Mouse (Mus musculus): ENCODE results near the gene Mvd.

The Mvd gene

GRCm38 (mm10) chr8:122426145-122426544 lies 17.1 kb downstream of the Mvd start:
- no peak for DNase-seq (ENCODE audit: low read depth, low spot score)

GRCm38 (mm10) chr8:122423659-122424058 lies 19.6 kb downstream of the Mvd start:
- no peak for DNase-seq (ENCODE audit: low read depth, low spot score)

- no peak for DNase-seq (ENCODE audit: low read depth, low spot score)
These were observed 20.0 kb downstream of the Mvd start for GRCm38 (mm10) chr8:122423217-122423616.

DNA sequence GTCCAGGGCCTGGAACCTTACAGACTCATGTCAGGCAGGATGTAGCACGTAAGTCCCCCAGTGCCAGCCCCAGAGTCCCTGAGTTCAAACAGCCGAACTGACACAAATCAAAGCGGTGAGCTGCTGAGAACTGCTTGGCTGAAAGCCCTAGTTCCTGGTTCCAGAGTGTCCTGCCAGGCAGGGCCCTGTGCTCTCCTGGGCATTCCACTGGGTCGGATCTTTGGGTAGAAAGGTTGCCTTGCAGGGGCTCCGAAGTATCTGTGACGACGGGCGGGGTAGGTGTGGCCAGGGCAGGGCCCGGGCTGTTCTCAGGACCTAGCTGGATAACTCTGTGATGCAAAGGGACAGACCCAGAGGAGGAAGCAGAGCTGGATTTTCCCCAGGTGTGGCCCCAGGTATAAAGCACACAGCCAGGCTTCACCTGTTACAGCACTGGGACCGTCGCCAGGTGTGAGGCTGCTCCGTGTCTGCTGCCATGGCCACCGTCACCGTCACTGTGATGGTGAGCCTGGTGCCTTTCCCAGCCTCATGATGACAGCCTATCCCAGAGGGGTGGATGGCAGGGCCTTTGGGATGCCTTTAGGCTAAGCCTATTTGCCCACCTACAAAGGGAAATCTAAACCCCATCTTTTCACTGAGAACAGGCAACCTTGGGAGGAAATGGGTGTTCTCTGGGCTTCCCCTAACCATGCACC lies 21.7 kb downstream of the Mvd start, which contains the start of gene Il17c:
TSS of gene Il17c (plus strand) at position 645 of the 695 bp plus-strand sequence.
- no peak for DNase-seq (ENCODE audit: low read depth, low spot score)

DNA sequence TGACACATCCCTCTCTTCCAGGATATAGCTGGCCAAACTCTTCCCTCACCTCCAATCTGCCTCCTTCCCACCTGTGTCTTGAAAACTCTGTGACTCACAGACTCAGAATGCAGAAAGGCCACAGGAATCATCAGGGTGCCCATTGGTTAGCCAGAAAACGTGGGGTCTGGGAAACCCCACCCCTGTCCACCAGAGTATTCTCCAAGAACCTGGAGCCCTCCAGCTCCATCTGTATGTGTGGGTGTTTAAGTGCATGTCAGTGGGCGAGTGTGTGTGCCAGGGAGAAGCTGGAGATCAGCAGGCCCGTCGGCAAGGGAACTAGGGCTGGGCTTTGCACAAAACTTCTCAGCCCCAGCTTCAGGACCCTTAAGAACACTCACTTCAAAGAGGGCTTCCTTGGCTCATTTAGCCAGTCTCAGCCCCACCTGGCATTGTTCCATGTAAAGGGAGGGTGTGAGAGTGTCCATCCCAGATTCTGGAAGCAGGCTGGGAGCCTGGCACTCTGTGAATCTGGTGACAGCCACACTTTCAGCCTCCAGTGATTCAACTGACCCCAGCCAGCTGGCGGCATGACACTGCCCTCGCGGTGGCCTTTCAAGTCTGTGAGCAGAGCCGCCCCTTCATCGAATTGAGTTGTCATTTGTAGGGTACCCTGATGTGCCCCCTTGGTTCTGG lies 23.2 kb downstream of the Mvd start:
- DNase-seq (ENCODE audit: low read depth, low spot score): no peak

DNA sequence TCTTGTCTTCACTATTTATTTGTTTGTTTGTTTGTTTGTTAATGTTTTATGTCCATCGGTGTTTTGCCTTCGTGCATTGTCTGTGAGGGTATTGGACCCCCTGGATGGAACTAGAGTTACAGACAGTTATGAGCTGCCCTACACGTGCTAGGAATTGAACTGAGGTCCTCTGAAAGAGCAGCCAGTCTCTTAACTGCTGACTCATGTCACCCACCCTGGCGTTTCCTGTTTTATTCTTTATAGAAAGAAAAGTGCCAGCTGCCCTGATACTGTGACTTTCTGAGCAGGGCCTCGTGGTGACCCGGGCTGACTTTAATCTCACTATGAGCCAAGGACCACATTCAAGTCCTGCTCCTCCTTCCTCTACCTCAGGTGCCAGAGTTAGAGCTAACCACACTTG lies 27.7 kb downstream of the Mvd start:
- DNase-seq (ENCODE audit: low read depth, low spot score): no peak

DNA sequence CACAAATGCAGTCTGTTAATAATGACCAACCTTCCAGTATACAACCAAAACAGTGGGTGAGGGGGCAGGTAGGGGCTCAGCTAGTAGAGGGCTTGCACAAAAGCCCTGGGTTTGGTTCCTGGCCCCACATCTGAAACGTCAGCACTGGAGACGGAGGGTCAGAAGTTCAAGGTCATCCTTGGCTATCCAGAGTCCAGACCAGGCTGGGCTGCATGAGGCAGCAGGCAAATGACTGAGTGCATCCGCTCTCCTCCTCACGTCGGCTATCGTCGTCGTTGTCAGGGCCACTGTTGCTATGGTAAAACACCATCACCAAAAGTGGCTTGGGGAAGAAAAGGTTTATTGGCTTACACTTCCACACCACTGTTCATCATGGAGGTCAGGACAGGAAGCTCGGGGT lies 28.9 kb downstream of the Mvd start:
- no peak for DNase-seq (ENCODE audit: low read depth, low spot score)

DNA sequence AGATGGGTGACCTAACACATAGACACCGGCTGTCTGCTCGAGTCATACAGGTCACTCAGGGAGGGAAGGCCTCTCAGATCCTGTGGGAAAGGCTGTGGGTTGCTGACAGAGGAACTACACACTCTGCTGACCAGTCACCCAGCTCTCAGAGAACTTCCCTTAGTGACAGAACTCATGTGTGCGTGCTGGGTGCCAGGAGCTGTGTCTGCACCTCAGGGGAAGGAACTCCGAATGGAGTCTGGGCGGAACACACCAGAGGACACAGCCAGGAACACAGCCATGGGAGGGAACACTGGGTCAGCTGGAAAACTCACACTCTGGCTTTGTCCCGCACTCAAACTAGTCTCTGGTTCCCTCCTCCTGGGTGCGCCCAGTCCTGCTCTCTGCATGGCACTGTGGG lies 35.5 kb downstream of the Mvd start:
- no peak for DNase-seq (ENCODE audit: low read depth, low spot score)

- DNase-seq (ENCODE audit: low read depth, low spot score): no peak
These were observed 37.9 kb downstream of the Mvd start for GRCm38 (mm10) chr8:122405146-122405805.

DNA sequence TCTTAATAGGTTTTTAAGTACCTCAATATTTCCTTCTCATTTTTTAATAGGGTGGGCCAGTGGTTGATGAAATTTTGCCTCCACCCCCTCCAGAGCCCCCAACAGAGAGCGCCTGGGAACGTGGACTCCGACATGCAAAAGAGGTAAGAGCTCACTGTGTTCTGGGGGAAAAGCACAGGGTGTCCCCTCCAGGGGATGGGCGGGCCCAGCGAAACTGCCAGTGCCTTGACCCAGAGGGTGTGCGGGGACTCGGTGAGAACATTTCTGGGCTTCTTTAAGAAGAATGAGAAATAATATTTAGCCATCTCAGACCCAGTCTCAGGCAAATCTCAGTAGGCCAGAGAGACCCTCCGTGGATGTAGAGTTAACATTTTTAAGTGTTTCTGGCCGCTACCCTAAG lies 45.0 kb downstream of the Mvd start:
- DNase-seq (ENCODE audit: low read depth, low spot score): no peak

DNA sequence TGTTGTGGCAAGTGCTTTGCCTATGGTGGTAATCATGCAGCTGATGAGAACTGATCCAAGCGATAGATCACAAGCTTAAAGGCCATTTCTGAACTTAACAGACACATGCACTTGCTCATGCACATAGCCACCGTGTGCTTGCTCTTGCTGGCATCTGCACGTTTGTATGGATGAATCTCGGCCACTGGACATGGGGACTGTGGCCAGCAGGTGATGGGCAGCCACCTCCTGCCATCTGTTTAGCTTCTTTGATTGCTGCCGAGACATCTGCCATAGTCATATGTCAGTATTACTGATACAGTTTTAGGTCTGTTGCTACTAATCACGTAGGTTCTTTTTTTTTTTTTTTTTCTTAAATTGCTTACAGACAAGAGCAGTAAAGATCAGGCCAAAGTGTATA lies 47.9 kb downstream of the Mvd start:
- DNase-seq (ENCODE audit: low read depth, low spot score): no peak

DNA sequence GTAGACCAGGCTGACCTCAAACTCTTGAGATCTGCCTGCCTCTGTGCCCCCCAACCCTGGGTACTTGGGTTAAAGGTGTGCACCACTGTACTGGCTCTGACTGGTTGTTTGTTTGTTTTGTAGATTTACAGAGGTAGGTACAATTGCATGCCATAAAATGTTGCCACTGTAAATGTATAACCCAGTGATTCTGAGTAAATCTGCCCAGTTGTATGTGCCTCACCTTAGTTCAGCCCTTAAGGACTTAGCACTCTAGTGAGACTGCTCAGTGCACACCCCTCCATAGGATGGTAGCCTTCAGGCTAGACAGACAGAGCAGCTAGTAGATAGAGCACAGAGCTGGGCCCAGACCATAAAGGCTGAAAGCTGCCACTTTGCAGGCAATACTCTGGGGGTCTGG lies 49.5 kb downstream of the Mvd start:
- DNase-seq (ENCODE audit: low read depth, low spot score): no peak

DNA sequence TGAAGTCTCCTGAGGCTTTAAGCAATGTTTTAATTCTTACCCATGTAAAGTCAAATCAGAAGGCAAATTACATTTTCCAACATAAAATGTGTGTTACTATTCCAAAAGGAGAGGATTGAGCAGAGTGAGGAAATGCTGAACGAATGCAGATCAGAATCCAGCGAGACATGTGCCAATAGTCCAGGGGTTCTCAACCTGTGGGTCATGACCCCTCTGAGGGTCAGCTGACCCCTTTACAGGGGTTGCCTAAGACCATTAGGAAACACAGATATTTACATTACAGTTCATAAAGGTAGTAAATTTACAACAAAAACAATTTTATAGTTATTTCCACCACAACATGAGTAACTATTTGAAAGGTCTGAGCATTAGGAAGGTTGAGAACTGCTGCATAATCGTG lies 52.5 kb downstream of the Mvd start:
- no peak for DNase-seq (ENCODE audit: low read depth, low spot score)

DNA sequence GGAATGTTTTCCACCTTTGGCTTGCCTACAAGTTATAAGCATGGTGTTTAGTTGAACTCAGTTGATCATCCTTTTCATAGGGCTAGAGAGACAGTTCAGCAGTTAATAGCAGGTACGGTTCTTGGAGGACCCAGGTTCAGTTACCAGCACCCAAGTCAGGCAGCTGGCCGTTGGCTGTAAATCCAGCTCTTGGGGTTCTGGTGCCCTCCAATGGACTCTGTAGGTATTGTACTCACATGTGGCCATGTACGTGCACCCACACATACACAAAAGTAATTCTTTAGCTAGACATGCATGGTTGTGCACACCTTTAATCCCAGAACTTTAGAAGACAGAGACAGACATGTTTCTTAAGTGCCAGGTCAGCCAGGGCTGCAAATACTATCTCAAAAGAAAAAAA lies 53.9 kb downstream of the Mvd start:
- DNase-seq (ENCODE audit: low read depth, low spot score): no peak
